Mouse (Mus musculus) embryonic facial prominence, embryonic 10.5 days (tissue): ENCODE results near the gene Map2k3. TPM values are rescaled to one million over a fixed set of nuclear protein-coding genes. Genes with fewer than 3 reads are reported as not detected.

Experiments
- DNase-seq: peaks from one replicate; pipeline ENCODE4 v3.0.0-alpha.2; 2017; ENCODE audit warnings: low spot score
- H3K27ac ChIP-seq: fragments of 300-500 bp; sonication (generic); replicated peaks from 2 replicates; pipeline ENCODE4 v1.5.1; 2016; ENCODE audit warnings: mild to moderate bottlenecking
- H3K27me3 ChIP-seq: fragments of 300-500 bp; sonication (generic); replicated peaks from 2 replicates; pipeline ENCODE4 v1.6.1; 2016; ENCODE audit warnings: low read depth, mild to moderate bottlenecking; ENCODE audit not compliant: poor library complexity, severe bottlenecking
- H3K36me3 ChIP-seq: fragments of 300-500 bp; sonication (generic); replicated peaks from 2 replicates; pipeline ENCODE4 v1.6.1; 2016; ENCODE audit warnings: mild to moderate bottlenecking, moderate library complexity
- H3K4me1 ChIP-seq: fragments of 300-500 bp; sonication (generic); 2 replicates; pipeline ENCODE4 v1.6.1; 2016
- H3K4me3 ChIP-seq: fragments of 300-500 bp; sonication (generic); 2 replicates; pipeline ENCODE4 v1.5.1; 2016; ENCODE audit warnings: mild to moderate bottlenecking, moderate library complexity
- H3K9me3 ChIP-seq: fragments of 300-500 bp; sonication (generic); 2 replicates; pipeline ENCODE4 v1.6.1; 2016; ENCODE audit warnings: mild to moderate bottlenecking
- WGBS: fragments of 180-500 bp; shearing (Covaris S2); methylation state at CpG from one replicate; pipeline ENCODE4 v1.1.7; 2016; 5-methylcytosine and 5-hydroxymethylcytosine counted together
- polyA plus RNA-seq: library from polyadenylated mRNA; unstranded; fragments of >200 nt; fragmentation: Nextera tagmentation; extraction: Ambion mirVana; gene quantifications from 2 replicates; pipeline ENCODE4 v1.2.1, GENCODE M21; 2016

The Map2k3 gene
- polyA plus RNA-seq, 1 experiment from 2014 or later: 87.1 TPM

GRCm38 (mm10) chr11:60909626-60910025 lies 22.2 kb upstream of the Map2k3 start:
- Histone ChIP-seq H3K4me1 (peaks cover 28% of the 10 kb centered on the region), H3K9me3 (no peaks in the 10 kb centered on the region), H3K27ac (no peak overlapping the region), H3K27me3 (no peaks in the 10 kb centered on the region), H3K36me3 (peaks cover 23% of the 10 kb centered on the region), H3K4me3 (no peak overlapping the region)
- WGBS: 76% methylated on average over 1 of the region's 1 CpGs
- no peak for DNase-seq

- no peak for DNase-seq
These were observed 19.3 kb upstream of the Map2k3 start for GRCm38 (mm10) chr11:60912525-60912973.

GRCm38 (mm10) chr11:60913301-60914196 lies 18.3 kb upstream of the Map2k3 start:
- WGBS: under 1% methylated on average over 86 of the region's 86 CpGs
- peaks cover 53% of the 10 kb centered on the region for H3K4me1 ChIP-seq
- H3K27ac ChIP-seq: peak overlapping the region; percentile 93
- H3K4me3 ChIP-seq: peak overlapping the region; percentile 99
- no peaks in the 10 kb centered on the region for H3K27me3 ChIP-seq
- DNase-seq: peak; percentile 94
- H3K36me3 ChIP-seq: no peaks in the 10 kb centered on the region
- H3K9me3 ChIP-seq: no peaks in the 10 kb centered on the region

More at GRCm38 (mm10) chr11:60912525-60912973, 19.3 kb upstream of the Map2k3 start:
- Histone ChIP-seq H3K27ac (no peak overlapping the region), H3K4me3 (peak overlapping the region; percentile 99), H3K27me3 (no peaks in the 10 kb centered on the region), H3K9me3 (no peaks in the 10 kb centered on the region), H3K4me1 (peaks cover 53% of the 10 kb centered on the region), H3K36me3 (no peaks in the 10 kb centered on the region)
- 28% methylated on average over 7 of the region's 7 CpGs for WGBS

GRCm38 (mm10) chr11:60914491-60914890 lies 17.3 kb upstream of the Map2k3 start, which contains the start of gene Natd1:
Natd1 (minus strand) TSS chr11:60914750.
- 43% methylated on average over 7 of the region's 7 CpGs for WGBS
- no peak for DNase-seq

GRCm38 (mm10) chr11:60915201-60915600 lies 16.6 kb upstream of the Map2k3 start:
- peaks cover 53% of the 10 kb centered on the region for H3K4me1 ChIP-seq
- H3K27ac ChIP-seq: no peak overlapping the region
- DNase-seq: no peak
- WGBS: 74% methylated on average over 4 of the region's 4 CpGs
- H3K9me3 ChIP-seq: no peaks in the 10 kb centered on the region
- no peak overlapping the region for H3K4me3 ChIP-seq
- no peaks in the 10 kb centered on the region for H3K27me3 ChIP-seq
- no peaks in the 10 kb centered on the region for H3K36me3 ChIP-seq

More at GRCm38 (mm10) chr11:60914491-60914890, 17.3 kb upstream of the Map2k3 start, which contains the start of gene Natd1:
- H3K27me3 ChIP-seq: no peaks in the 10 kb centered on the region
- no peaks in the 10 kb centered on the region for H3K36me3 ChIP-seq
- H3K4me3 ChIP-seq: peak within 1 kb of the TSS; percentile 99
- peak within 1 kb of the TSS; percentile 93 for H3K27ac ChIP-seq
- no peaks in the 10 kb centered on the region for H3K9me3 ChIP-seq
- peaks cover 53% of the 10 kb centered on the region for H3K4me1 ChIP-seq

- H3K4me3 ChIP-seq: no peak overlapping the region
- H3K36me3 ChIP-seq: peaks cover 7% of the 10 kb centered on the region
- no peaks in the 10 kb centered on the region for H3K27me3 ChIP-seq
- peaks cover 20% of the 10 kb centered on the region for H3K4me1 ChIP-seq
- 81% methylated on average over 2 of the region's 2 CpGs for WGBS
- DNase-seq: no peak
- H3K9me3 ChIP-seq: no peaks in the 10 kb centered on the region
- no peak overlapping the region for H3K27ac ChIP-seq
These were observed 11.8 kb upstream of the Map2k3 start for GRCm38 (mm10) chr11:60920021-60920420.

GRCm38 (mm10) chr11:60922195-60922594 lies 9.6 kb upstream of the Map2k3 start:
- no peak overlapping the region for H3K4me3 ChIP-seq
- no peaks in the 10 kb centered on the region for H3K27me3 ChIP-seq
- H3K9me3 ChIP-seq: no peaks in the 10 kb centered on the region
- DNase-seq: no peak
- WGBS: 81% methylated on average over 1 of the region's 1 CpGs
- no peak overlapping the region for H3K27ac ChIP-seq
- peaks cover 6% of the 10 kb centered on the region for H3K4me1 ChIP-seq
- peaks cover 7% of the 10 kb centered on the region for H3K36me3 ChIP-seq

GRCm38 (mm10) chr11:60922964-60923363 lies 8.9 kb upstream of the Map2k3 start:
- Histone ChIP-seq H3K27me3 (no peaks in the 10 kb centered on the region), H3K4me3 (no peak overlapping the region), H3K27ac (no peak overlapping the region), H3K4me1 (peaks cover 14% of the 10 kb centered on the region), H3K36me3 (peaks cover 7% of the 10 kb centered on the region), H3K9me3 (no peaks in the 10 kb centered on the region)
- 73% methylated on average over 5 of the region's 5 CpGs for WGBS
- DNase-seq: no peak

- 48% methylated on average over 6 of the region's 6 CpGs for WGBS
- no peaks in the 10 kb centered on the region for H3K9me3 ChIP-seq
- peaks cover 7% of the 10 kb centered on the region for H3K36me3 ChIP-seq
- no peak overlapping the region for H3K4me3 ChIP-seq
- no peak overlapping the region for H3K27ac ChIP-seq
- peaks cover 16% of the 10 kb centered on the region for H3K4me1 ChIP-seq
- no peaks in the 10 kb centered on the region for H3K27me3 ChIP-seq
- no peak for DNase-seq
These were observed 7.3 kb upstream of the Map2k3 start for GRCm38 (mm10) chr11:60924498-60924897.

- DNase-seq: no peak
- Histone ChIP-seq H3K36me3 (peaks cover 7% of the 10 kb centered on the region), H3K4me3 (no peak overlapping the region), H3K27ac (no peak overlapping the region), H3K4me1 (peaks cover 16% of the 10 kb centered on the region), H3K9me3 (no peaks in the 10 kb centered on the region), H3K27me3 (no peaks in the 10 kb centered on the region)
- 89% methylated on average over 1 of the region's 1 CpGs for WGBS
These were observed 6.9 kb upstream of the Map2k3 start for GRCm38 (mm10) chr11:60924981-60925380.

GRCm38 (mm10) chr11:60927264-60927663 lies 4.6 kb upstream of the Map2k3 start:
- Histone ChIP-seq H3K27ac (peak overlapping the region; percentile 67), H3K36me3 (no peaks in the 10 kb centered on the region), H3K27me3 (peaks cover 8% of the 10 kb centered on the region; the same call in 1 of the 2 replicates), H3K4me3 (peak overlapping the region; percentile 40), H3K4me1 (peaks cover 34% of the 10 kb centered on the region), H3K9me3 (no peaks in the 10 kb centered on the region)
- peak; percentile 92 for DNase-seq
- WGBS: under 1% methylated on average over 9 of the region's 9 CpGs

- H3K9me3 ChIP-seq: no peaks in the 10 kb centered on the region
- H3K27me3 ChIP-seq: peaks cover 8% of the 10 kb centered on the region; the same call in 1 of the 2 replicates
- DNase-seq: no peak
- H3K4me1 ChIP-seq: peaks cover 60% of the 10 kb centered on the region
- H3K4me3 ChIP-seq: peak overlapping the region; percentile 89
- WGBS: 28% methylated on average over 7 of the region's 7 CpGs
- H3K36me3 ChIP-seq: peaks cover 14% of the 10 kb centered on the region; the same call in 1 of the 2 replicates
- H3K27ac ChIP-seq: 0 out of 2 replicates have a peak overlapping the region, but pooled peaks have one; percentile 90
These were observed 1.0 kb upstream of the Map2k3 start for GRCm38 (mm10) chr11:60930724-60931281.
